Mouse (Mus musculus) midbrain, embryonic 14.5 days (tissue): ENCODE results near the gene Ppp1r9b. TPM values are rescaled to one million over a fixed set of nuclear protein-coding genes. Genes with fewer than 3 reads are reported as not detected.
A peak's percentile ranks its signal among the peaks of the same experiment; 100 is the strongest.

Experiments used
- ATAC-seq: fragments of 200-750 bp; cut with Nextera tagmentation; 2 replicates; pipeline ENCODE4 v1.8.0; 2017; ENCODE audit warnings: moderate number of reproducible peaks, moderate library complexity; ENCODE audit not compliant: low FRiP score, low TSS enrichment
- DNase-seq: peaks from one replicate; pipeline ENCODE4 v3.0.0-alpha.2; 2015
- H3K27ac ChIP-seq: fragments of 300-500 bp; sonication (generic); replicated peaks from 2 replicates; pipeline ENCODE4 v1.5.1; 2014; ENCODE audit warnings: mild to moderate bottlenecking, low read depth, low read length, moderate library complexity
- H3K27me3 ChIP-seq: fragments of 300-500 bp; sonication (generic); 2 replicates; pipeline ENCODE4 v1.6.1; 2014; ENCODE audit warnings: low read length, control low read depth, mixed read lengths; ENCODE audit not compliant: control insufficient read depth, insufficient read depth
- H3K36me3 ChIP-seq: fragments of 300-500 bp; sonication (generic); 2 replicates; pipeline ENCODE4 v1.6.1; 2014; ENCODE audit warnings: low read length, control low read depth; ENCODE audit not compliant: control insufficient read depth, insufficient read depth
- H3K4me1 ChIP-seq: fragments of 300-500 bp; sonication (generic); 2 replicates; pipeline ENCODE4 v1.6.1; 2014; ENCODE audit warnings: mild to moderate bottlenecking, antibody characterized with exemption, low read length, control low read depth; ENCODE audit not compliant: control insufficient read depth, insufficient read depth
- H3K4me2 ChIP-seq: fragments of 300-500 bp; sonication (generic); 2 replicates; pipeline ENCODE4 v1.6.1; 2014; ENCODE audit warnings: mild to moderate bottlenecking, low read length, moderate library complexity
- H3K4me3 ChIP-seq: fragments of 300-500 bp; sonication (generic); replicated peaks from 2 replicates; pipeline ENCODE4 v1.5.1; 2014; ENCODE audit warnings: low read depth, low read length
- H3K9ac ChIP-seq: fragments of 300-500 bp; sonication (generic); replicated peaks from 2 replicates; pipeline ENCODE4 v1.6.1; 2014; ENCODE audit warnings: mild to moderate bottlenecking, low read length, moderate library complexity
- H3K9me3 ChIP-seq: fragments of 300-500 bp; sonication (generic); 2 replicates; pipeline ENCODE4 v1.6.1; 2016; ENCODE audit warnings: low read length, control low read depth, mixed read lengths; ENCODE audit not compliant: control insufficient read depth
- WGBS: fragments of 180-500 bp; shearing (Covaris S2); extraction: QIAGEN DNeasy Blood & Tissue Kit; methylation state at CpG from one replicate; pipeline ENCODE4 v1.1.7; 2014; 5-methylcytosine and 5-hydroxymethylcytosine counted together
- polyA plus RNA-seq: library from polyadenylated mRNA; unstranded; fragments of >200 nt; fragmentation: Nextera tagmentation; extraction: Ambion mirVana; gene quantifications from 2 replicates; pipeline ENCODE4 v1.2.1, GENCODE M21; 2014

Ppp1r9b gene
- polyA plus RNA-seq: 27.1 and 27.6 TPM in 2 replicates

DNA sequence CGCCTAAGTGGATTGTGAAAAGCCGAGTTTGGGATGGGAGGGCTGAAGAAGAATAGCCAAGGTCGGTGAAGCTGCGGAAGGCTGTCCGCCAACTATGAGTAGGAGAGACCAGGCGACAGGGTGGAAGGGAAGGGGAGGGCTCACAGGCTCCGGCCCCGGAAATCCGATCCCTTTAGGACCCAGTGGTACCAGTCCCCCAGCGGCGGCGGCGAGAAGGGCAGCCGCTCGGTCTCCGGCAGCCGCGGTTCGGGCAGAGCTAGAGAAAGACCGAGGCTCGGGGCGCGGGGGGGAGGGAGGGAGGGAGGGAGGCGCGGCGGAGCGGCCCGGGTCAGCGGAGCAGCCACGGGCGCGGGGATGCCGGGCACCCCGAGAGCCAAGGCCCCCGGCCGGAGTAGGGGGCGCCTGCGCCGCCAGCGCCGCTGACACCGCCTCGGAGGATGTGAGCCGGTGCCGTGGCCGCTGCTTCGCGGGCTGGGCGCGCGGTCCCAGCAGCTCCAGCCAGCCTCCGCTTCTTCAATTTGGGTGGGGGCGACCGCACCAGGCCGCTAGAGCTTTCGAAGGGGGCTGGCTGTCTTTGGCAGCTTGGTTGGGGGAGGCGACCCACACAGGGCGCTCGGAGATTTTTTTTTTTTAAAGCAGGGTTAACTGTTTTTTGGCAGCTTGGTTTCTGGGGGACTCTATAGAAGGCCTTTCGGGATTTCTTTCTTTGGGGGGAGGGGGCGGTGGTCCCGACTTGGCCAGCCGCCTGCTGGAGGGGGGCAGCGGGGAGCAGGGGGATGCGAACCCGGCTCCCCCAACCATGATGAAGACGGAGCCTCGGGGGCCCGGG is at the start of gene Ppp1r9b:
Gene Ppp1r9b (plus strand): TSS at position 287 of the 829 bp plus-strand sequence.
- peak; percentile 95 for DNase-seq
- H3K36me3 ChIP-seq: no peaks in the 10 kb centered on the region
- no peaks in the 10 kb centered on the region for H3K9me3 ChIP-seq
- H3K4me1 ChIP-seq: peaks cover 48% of the 10 kb centered on the region
- H3K4me2 ChIP-seq: peak within 1 kb of the TSS; percentile 97
- peak within 1 kb of the TSS; percentile 97 for H3K9ac ChIP-seq
- H3K4me3 ChIP-seq: peak within 1 kb of the TSS; percentile 94
- ATAC-seq: peak; percentile 88
- no peaks in the 10 kb centered on the region for H3K27me3 ChIP-seq
- peak within 1 kb of the TSS; percentile 95 for H3K27ac ChIP-seq
- WGBS: under 1% methylated on average over 69 of the region's 69 CpGs

DNA sequence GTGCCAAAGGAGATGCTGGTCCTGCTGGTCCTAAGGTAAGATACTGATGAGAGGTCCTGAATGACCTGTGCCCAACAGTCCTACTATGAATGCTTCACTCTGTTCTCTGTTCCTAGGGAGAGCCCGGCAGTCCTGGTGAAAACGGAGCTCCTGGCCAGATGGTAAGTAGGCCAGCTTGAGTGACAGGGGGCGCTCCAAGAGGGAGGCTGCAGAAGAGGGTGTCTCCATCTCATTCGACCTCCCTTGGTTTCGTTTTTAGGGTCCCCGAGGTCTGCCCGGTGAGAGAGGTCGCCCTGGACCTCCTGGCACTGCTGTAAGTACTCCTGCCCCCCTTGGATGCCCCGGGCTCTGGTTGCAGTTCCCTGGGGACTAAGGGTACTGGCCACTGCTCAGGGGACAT is 49.7 kb upstream of the Ppp1r9b start:
- Histone ChIP-seq H3K9ac (no peak overlapping the region), H3K27ac (no peak overlapping the region)
- 46% methylated on average over 9 of the region's 9 CpGs for WGBS

DNA sequence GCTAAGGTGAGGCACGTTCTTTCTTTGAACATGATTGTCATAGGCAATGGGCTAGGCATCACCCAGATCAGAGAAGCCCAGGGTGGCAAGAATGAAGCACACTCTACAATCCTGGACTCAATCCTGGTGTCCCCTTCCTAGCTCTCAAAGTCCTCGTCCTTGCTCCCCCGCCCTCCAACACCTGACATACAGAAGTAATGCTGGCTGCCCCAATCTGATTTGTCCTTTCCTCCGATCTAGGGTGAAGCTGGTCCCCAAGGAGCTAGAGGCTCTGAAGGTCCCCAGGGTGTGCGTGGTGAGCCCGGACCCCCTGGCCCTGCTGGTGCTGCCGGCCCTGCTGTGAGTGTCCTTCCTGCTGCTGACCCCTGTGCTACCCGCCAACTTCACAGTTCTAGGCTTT is 49.1 kb upstream of the Ppp1r9b start:
- no peak overlapping the region for H3K9ac ChIP-seq
- no peak overlapping the region for H3K27ac ChIP-seq
- H3K4me3 ChIP-seq: no peak overlapping the region
- ATAC-seq: no peak
- peaks cover 19% of the 10 kb centered on the region for H3K27me3 ChIP-seq
- peaks cover 6% of the 10 kb centered on the region; the same call in 1 of the 2 replicates for H3K4me1 ChIP-seq
- DNase-seq: no peak
- no peaks in the 10 kb centered on the region for H3K9me3 ChIP-seq
- H3K36me3 ChIP-seq: no peaks in the 10 kb centered on the region
- WGBS: 74% methylated on average over 8 of the region's 8 CpGs
- no peak overlapping the region for H3K4me2 ChIP-seq

More for the DNA sequence above, 49.7 kb upstream of the Ppp1r9b start:
- Histone ChIP-seq H3K36me3 (no peaks in the 10 kb centered on the region), H3K4me3 (no peak overlapping the region), H3K4me2 (no peak overlapping the region), H3K4me1 (peaks cover 9% of the 10 kb centered on the region; the same call in 1 of the 2 replicates), H3K27me3 (peaks cover 26% of the 10 kb centered on the region), H3K9me3 (no peaks in the 10 kb centered on the region)
- no peak for DNase-seq
- no peak for ATAC-seq

DNA sequence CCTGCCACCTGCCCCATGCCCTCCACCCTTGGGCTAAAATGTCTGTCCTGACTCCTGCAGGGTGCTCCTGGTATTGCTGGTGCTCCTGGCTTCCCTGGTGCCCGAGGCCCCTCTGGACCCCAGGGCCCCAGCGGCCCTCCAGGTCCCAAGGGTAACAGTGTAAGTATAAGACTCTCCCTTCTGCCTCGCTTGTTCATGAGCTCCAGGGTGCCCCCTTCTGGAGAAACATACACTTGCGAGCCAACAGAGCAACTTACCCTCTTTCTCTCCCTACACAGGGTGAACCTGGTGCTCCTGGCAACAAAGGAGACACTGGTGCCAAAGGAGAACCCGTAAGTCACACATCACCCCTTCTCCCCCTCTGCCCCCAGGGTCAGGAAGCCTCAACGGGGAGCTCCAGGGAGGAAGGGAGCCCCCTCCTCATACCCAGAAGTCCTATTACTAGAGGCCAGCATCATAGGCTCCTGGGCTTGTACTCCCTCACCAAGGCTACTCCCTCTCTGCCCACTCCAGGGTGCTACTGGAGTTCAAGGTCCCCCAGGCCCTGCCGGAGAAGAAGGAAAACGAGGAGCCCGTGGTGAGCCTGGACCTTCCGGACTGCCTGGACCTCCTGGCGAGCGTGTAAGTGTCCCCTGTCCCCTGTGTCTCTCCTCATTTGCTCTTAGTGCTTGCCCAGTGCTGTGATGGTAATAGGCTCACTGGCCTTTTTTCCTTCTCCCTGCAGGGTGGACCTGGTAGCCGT is 48.4 kb upstream of the Ppp1r9b start:
- Histone ChIP-seq H3K9ac (no peak overlapping the region), H3K27me3 (peaks cover 16% of the 10 kb centered on the region), H3K4me3 (no peak overlapping the region), H3K9me3 (no peaks in the 10 kb centered on the region), H3K4me2 (no peak overlapping the region), H3K4me1 (peaks cover 2% of the 10 kb centered on the region; the same call in 1 of the 2 replicates), H3K27ac (no peak overlapping the region), H3K36me3 (no peaks in the 10 kb centered on the region)
- ATAC-seq (no peak), DNase-seq (peak; percentile 46)
- 52% methylated on average over 13 of the region's 13 CpGs for WGBS

DNA sequence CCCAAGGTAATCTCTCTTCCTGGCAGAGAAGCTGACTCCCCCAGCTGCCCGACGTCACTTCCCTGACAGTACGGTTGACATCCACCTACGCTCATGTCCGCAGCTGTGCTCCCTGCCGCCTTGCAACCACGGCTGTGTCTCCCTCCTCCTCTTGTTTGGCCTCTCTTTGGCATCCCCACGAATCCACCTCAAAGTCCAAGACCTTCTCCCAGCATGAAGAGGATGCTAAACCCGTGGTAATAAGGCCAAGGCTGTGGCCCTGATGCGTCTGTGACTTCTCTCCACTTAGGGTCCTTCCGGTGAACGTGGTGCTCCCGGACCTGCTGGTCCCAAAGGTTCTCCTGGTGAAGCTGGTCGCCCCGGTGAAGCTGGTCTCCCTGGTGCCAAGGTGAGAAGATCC is 47.8 kb upstream of the Ppp1r9b start:
- peaks cover 10% of the 10 kb centered on the region; the same call in 1 of the 2 replicates for H3K27me3 ChIP-seq
- no peak overlapping the region for H3K9ac ChIP-seq
- no peaks in the 10 kb centered on the region for H3K9me3 ChIP-seq
- no peak overlapping the region for H3K4me2 ChIP-seq
- no peak for ATAC-seq
- WGBS: 84% methylated on average over 15 of the region's 15 CpGs
- no peak for DNase-seq
- no peak overlapping the region for H3K27ac ChIP-seq
- no peak overlapping the region for H3K4me3 ChIP-seq
- no peaks in the 10 kb centered on the region for H3K36me3 ChIP-seq
- H3K4me1 ChIP-seq: no peaks in the 10 kb centered on the region

DNA sequence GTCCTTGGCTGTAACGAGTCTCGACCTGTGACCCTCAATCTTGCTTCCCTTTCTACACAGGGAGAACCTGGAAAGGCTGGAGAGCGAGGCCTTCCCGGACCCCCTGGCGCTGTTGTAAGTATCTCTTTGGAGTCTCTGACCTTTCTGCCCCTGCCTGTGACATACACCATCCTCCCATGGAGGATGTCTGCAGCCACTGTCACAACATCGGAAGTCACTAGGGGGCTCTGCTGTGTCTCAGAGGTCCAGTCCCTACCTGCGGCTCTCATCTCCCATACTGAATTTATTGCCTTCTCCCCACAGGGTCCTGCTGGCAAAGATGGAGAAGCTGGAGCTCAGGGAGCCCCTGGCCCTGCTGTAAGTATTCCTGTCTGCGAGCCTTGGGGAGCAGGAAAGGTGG is 46.5 kb upstream of the Ppp1r9b start:
- Histone ChIP-seq H3K4me1 (no peaks in the 10 kb centered on the region), H3K27ac (no peak overlapping the region), H3K9me3 (no peaks in the 10 kb centered on the region), H3K36me3 (no peaks in the 10 kb centered on the region), H3K9ac (no peak overlapping the region), H3K4me3 (no peak overlapping the region), H3K27me3 (no peaks in the 10 kb centered on the region), H3K4me2 (no peak overlapping the region)
- DNase-seq (no peak), ATAC-seq (no peak)
- 20% methylated on average over 8 of the region's 8 CpGs for WGBS

DNA sequence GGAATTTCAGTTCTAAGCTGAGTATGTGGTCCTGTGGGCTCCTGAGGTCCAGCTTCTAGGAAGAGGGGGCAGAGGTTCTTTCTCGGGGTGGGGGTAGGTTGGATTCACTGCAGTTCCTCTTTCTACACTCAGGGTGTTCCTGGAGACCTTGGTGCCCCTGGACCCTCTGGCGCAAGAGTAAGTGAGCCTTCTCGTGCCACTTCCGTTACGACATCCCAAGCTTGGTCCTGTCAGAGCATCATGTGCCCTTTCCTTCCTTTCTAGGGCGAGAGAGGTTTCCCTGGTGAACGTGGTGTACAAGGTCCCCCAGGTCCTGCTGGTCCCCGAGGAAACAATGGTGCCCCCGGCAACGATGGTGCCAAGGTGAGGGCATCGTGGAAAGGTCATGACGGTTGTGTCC is 45.6 kb upstream of the Ppp1r9b start:
- no peak for ATAC-seq
- WGBS: 92% methylated on average over 12 of the region's 12 CpGs

DNA sequence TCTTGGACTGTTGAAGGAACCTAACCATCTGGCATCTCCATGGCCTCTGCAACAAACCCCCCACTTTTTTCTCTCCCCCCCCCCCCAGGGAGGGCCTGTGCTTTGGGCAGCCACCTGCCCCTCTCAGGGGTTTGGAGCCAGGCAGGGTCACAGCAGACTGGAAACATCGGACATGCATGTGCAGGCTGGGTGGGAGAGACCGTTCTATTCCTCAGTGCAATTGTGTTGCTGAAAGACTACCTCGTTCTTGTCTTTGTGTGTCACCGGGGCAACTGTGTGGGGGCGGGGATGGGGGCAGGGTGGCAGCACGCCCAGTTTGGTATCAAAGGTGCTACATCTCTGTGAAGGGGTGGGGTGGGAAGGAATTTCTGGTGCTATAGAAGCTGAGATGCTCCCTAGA is 38.7 kb upstream of the Ppp1r9b start:
- H3K4me2 ChIP-seq: no peak overlapping the region
- ATAC-seq (no peak; the same call in 1 of the 2 replicates), DNase-seq (peak; percentile 60)
- H3K4me1 ChIP-seq: peaks cover 6% of the 10 kb centered on the region; the same call in 1 of the 2 replicates
- 0 out of 2 replicates have a peak overlapping the region, but pooled peaks have one; percentile 5 for H3K27ac ChIP-seq
- no peaks in the 10 kb centered on the region for H3K9me3 ChIP-seq
- WGBS: under 1% methylated on average over 6 of the region's 6 CpGs
- no peak overlapping the region for H3K9ac ChIP-seq
- no peaks in the 10 kb centered on the region for H3K36me3 ChIP-seq
- no peaks in the 10 kb centered on the region for H3K27me3 ChIP-seq
- H3K4me3 ChIP-seq: no peak overlapping the region

More for the DNA sequence above, 45.6 kb upstream of the Ppp1r9b start:
- Histone ChIP-seq H3K9me3 (no peaks in the 10 kb centered on the region), H3K36me3 (no peaks in the 10 kb centered on the region), H3K4me1 (no peaks in the 10 kb centered on the region), H3K27me3 (no peaks in the 10 kb centered on the region), H3K9ac (no peak overlapping the region), H3K4me2 (no peak overlapping the region), H3K27ac (no peak overlapping the region), H3K4me3 (no peak overlapping the region)
- DNase-seq: no peak
